In the genomic region with DNA sequence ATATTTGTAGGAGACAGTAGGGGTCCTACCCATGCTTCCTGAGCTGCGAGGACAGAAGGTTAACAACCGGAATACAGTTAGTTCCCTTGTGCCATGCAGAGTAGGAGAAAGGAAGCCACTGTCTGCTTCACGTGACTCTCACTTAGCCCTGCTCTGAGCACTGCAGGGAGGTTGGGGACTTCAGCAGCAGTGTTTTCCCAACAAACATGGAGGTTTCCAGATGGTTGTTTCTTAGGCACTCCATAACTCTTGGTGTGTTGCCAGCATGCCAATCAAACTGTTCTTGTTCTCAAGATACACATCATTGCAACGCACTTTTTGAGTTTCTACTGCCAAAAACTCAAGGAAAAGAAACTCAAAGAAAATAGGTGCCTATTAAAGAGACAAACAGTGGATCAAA, we compare ENCODE assay signal across 16 mouse cellular contexts.
"Had no signal": no experiment of that assay in that cellular context is flagged by ENCODE, and none has a peak within 500 bp of the region (broad histone marks: within the 10 kb centered on the region; RNA-seq: fewer than 3 reads in every experiment).

No protein-coding gene starts in this region.

- H3K27me3 ChIP-seq: limb, embryonic 15.5 days; liver, embryonic 12.5 days; megakaryocyte, embryonic 14.5 days; midbrain, embryonic 12.5 days; neural tube, embryonic 13.5 days; stomach, embryonic 15.5 days had no signal

- H3K9ac ChIP-seq: limb, embryonic 15.5 days; liver, embryonic 12.5 days; lung, embryonic 14.5 days; midbrain, embryonic 12.5 days; neural tube, embryonic 13.5 days; stomach, embryonic 15.5 days had no signal

- H3K4me3 ChIP-seq: left cerebral cortex, adult 2 months; limb, embryonic 15.5 days; liver, embryonic 12.5 days; megakaryocyte, embryonic 14.5 days; midbrain, embryonic 12.5 days; neural tube, embryonic 13.5 days; stomach, embryonic 15.5 days had no signal

- H3K27ac ChIP-seq: left cerebral cortex, adult 2 months; limb, embryonic 15.5 days; liver, embryonic 12.5 days; macrophage; midbrain, embryonic 12.5 days; neural tube, embryonic 13.5 days; stomach, embryonic 15.5 days had no signal

- ATAC-seq: liver, embryonic 12.5 days; midbrain, embryonic 16.5 days had no signal

- DNase-seq: kidney, adult 18-20 months; kidney, postnatal 10 days; kidney, postnatal 4 days; lung, embryonic 14.5 days; lung, postnatal 10 days; right cerebral cortex, postnatal 14 days; thymus, postnatal 4 days had no signal

- H3K4me2 ChIP-seq: limb, embryonic 15.5 days; liver, embryonic 12.5 days; lung, embryonic 14.5 days; midbrain, embryonic 12.5 days; neural tube, embryonic 13.5 days; stomach, embryonic 15.5 days had no signal

- H3K9me3 ChIP-seq: limb, embryonic 15.5 days; liver, embryonic 12.5 days; midbrain, embryonic 12.5 days; neural tube, embryonic 13.5 days; stomach, embryonic 15.5 days had no signal

- H3K4me1 ChIP-seq: limb, embryonic 15.5 days; liver, embryonic 12.5 days; megakaryocyte, embryonic 14.5 days; midbrain, embryonic 12.5 days; neural tube, embryonic 13.5 days; stomach, embryonic 15.5 days had no signal

- H3K36me3 ChIP-seq: liver, embryonic 12.5 days; midbrain, embryonic 12.5 days; neural tube, embryonic 13.5 days; stomach, embryonic 15.5 days had no signal
